Mouse (Mus musculus) forebrain, postnatal 0 days (tissue): ENCODE data around the gene Fam20b. TPM values are rescaled to one million over a fixed set of nuclear protein-coding genes. Genes with fewer than 3 reads are reported as not detected.
A peak's percentile ranks its signal among the peaks of the same experiment; 100 is the strongest.

Experiments used
- ATAC-seq: fragments of 200-750 bp; cut with Nextera tagmentation; 2 replicates; pipeline ENCODE4 v1.8.0; 2017; ENCODE audit warnings: mild to moderate bottlenecking, moderate library complexity
- DNase-seq: peaks from one replicate; pipeline ENCODE4 v3.0.0-alpha.2; 2015
- H3K27ac ChIP-seq: fragments of 300-500 bp; sonication (generic); 2 replicates; pipeline ENCODE4 v1.5.1; 2014; ENCODE audit warnings: low read depth, mild to moderate bottlenecking, antibody characterized with exemption, low read length, moderate library complexity, mixed read lengths
- H3K27me3 ChIP-seq: fragments of 300-500 bp; sonication (generic); 2 replicates; pipeline ENCODE4 v1.6.1; 2014; ENCODE audit warnings: mild to moderate bottlenecking, low read length, mixed read lengths; ENCODE audit not compliant: insufficient read depth
- H3K36me3 ChIP-seq: fragments of 300-500 bp; sonication (generic); 2 replicates; pipeline ENCODE4 v1.6.1; 2014; ENCODE audit warnings: mild to moderate bottlenecking, moderate library complexity; ENCODE audit not compliant: insufficient read depth
- H3K4me1 ChIP-seq: fragments of 300-500 bp; sonication (generic); 2 replicates; pipeline ENCODE4 v1.6.1; 2014; ENCODE audit warnings: antibody characterized with exemption; ENCODE audit not compliant: insufficient read depth
- H3K4me2 ChIP-seq: fragments of 300-500 bp; sonication (generic); 2 replicates; pipeline ENCODE4 v1.6.1; 2014; ENCODE audit warnings: low read depth, mild to moderate bottlenecking, moderate library complexity
- H3K4me3 ChIP-seq: fragments of 300-500 bp; sonication (generic); 2 replicates; pipeline ENCODE4 v1.5.1; 2014; ENCODE audit warnings: low read depth, low read length, mixed read lengths
- H3K9ac ChIP-seq: fragments of 300-500 bp; sonication (generic); 2 replicates; pipeline ENCODE4 v1.6.1; 2014; ENCODE audit warnings: mild to moderate bottlenecking
- H3K9me3 ChIP-seq: fragments of 300-500 bp; sonication (generic); 2 replicates; pipeline ENCODE4 v1.6.1; 2016; ENCODE audit warnings: low read length
- CTCF ChIP-seq: sonication (generic); IDR thresholded peaks from 2 replicates; pipeline ENCODE4 v1.5.1; 2016; ENCODE audit warnings: antibody characterized with exemption, control low read depth, low read depth
- WGBS: fragments of 180-500 bp; shearing (Covaris S2); extraction: QIAGEN DNeasy Blood & Tissue Kit; methylation state at CpG from one replicate; pipeline ENCODE4 v1.1.7; 2014; 5-methylcytosine and 5-hydroxymethylcytosine counted together
- polyA plus RNA-seq: library from polyadenylated mRNA; unstranded; fragments of >200 nt; fragmentation: Nextera tagmentation; extraction: Ambion mirVana; gene quantifications from 2 replicates; pipeline ENCODE4 v1.2.1, GENCODE M21; 2015
- total RNA-seq: library from RNA; depleted of rRNA; stranded (reverse); fragments of >200 nt; gene quantifications from 2 replicates; pipeline ENCODE4 v1.2.3, GENCODE M21; 2014

The Fam20b gene
- total and polyA plus RNA-seq, 2 experiments from 2014 or later = 30.4 to 68.1 TPM

DNA sequence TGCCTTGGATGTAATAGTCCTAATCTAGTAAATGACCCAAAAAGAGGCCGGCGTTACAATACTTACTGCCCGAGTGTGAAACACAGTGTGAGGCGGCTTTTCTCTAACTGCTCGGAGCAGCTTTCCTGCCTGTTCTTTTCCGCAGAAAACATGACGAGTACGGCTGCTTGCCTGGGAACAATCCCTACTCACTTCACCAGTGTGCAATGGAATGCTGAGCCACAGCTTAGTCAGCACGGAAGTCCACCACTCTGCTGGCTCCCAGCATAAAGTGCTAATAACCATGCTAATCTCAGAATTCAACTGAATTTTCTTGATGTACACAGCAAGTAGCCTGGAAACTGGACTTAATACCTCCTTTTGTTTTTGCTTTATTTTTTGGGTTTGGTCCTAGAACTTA lies 39.3 kb downstream of the Fam20b start:
- Histone ChIP-seq H3K9me3 (no peaks in the 10 kb centered on the region), H3K4me2 (no peak overlapping the region), H3K36me3 (peaks cover 25% of the 10 kb centered on the region), H3K4me1 (no peaks in the 10 kb centered on the region), H3K9ac (no peak overlapping the region), H3K4me3 (no peak overlapping the region), H3K27me3 (0 out of 2 replicates have a peak, but pooled peaks cover under 1% of the 10 kb centered on the region), H3K27ac (no peak overlapping the region)
- ATAC-seq = no peak
- WGBS = 63% methylated on average over 9 of the region's 9 CpGs
- DNase-seq = no peak
- TF ChIP-seq CTCF = no peak

DNA sequence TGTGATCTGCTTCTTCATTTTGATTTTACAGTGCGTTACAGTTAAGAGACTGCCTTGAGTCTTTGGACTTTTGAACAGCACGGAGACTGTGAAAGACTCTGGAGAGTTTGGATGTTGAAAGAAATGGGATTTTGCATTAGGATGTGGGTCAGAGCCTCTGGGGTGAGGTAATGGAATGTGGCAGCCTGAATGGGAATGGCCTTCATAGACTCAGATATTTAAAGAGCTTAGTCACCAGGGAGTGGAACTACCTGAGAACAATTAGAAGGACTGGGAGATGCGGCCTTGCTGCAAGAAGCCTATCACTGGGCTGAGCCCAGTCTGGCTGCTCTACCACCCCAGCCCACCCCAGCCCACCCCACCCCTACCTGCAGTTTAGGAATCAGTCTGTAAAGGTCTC lies 41.7 kb downstream of the Fam20b start:
- ATAC-seq (no peak), DNase-seq (no peak)
- TF ChIP-seq CTCF = no peak
- H3K27ac ChIP-seq = no peak overlapping the region
- H3K4me2 ChIP-seq = no peak overlapping the region
- H3K36me3 ChIP-seq = peaks cover 12% of the 10 kb centered on the region
- H3K4me3 ChIP-seq = no peak overlapping the region
- WGBS = 68% methylated on average over 3 of the region's 3 CpGs
- H3K27me3 ChIP-seq = 0 out of 2 replicates have a peak, but pooled peaks cover 3% of the 10 kb centered on the region
- H3K9ac ChIP-seq = no peak overlapping the region
- no peaks in the 10 kb centered on the region for H3K4me1 ChIP-seq
- no peaks in the 10 kb centered on the region for H3K9me3 ChIP-seq

- Histone ChIP-seq H3K4me2 (no peak overlapping the region), H3K4me3 (no peak overlapping the region), H3K4me1 (no peaks in the 10 kb centered on the region), H3K9me3 (no peaks in the 10 kb centered on the region), H3K27me3 (0 out of 2 replicates have a peak, but pooled peaks cover 3% of the 10 kb centered on the region), H3K27ac (no peak overlapping the region), H3K9ac (no peak overlapping the region), H3K36me3 (peaks cover 12% of the 10 kb centered on the region)
- DNase-seq (no peak), ATAC-seq (no peak)
- 69% methylated on average over 5 of the region's 5 CpGs for WGBS
- TF ChIP-seq CTCF = no peak
Measured at GRCm38 (mm10) chr1:156676596-156676995, 42.3 kb downstream of the Fam20b start.

GRCm38 (mm10) chr1:156676171-156676570 lies 42.7 kb downstream of the Fam20b start:
- Histone ChIP-seq H3K4me2 (no peak overlapping the region), H3K9ac (no peak overlapping the region), H3K4me3 (no peak overlapping the region), H3K27ac (no peak overlapping the region), H3K27me3 (0 out of 2 replicates have a peak, but pooled peaks cover 3% of the 10 kb centered on the region), H3K4me1 (no peaks in the 10 kb centered on the region), H3K36me3 (peaks cover 10% of the 10 kb centered on the region), H3K9me3 (no peaks in the 10 kb centered on the region)
- TF ChIP-seq CTCF = peak; percentile 80
- DNase-seq (peak; percentile 71), ATAC-seq (no peak)
- 40% methylated on average over 12 of the region's 12 CpGs for WGBS

- no peak; the same call in 1 of the 2 replicates for TF ChIP-seq CTCF
- Histone ChIP-seq H3K9me3 (no peaks in the 10 kb centered on the region), H3K4me3 (peak within 1 kb of the TSS; percentile 48), H3K27ac (peak within 1 kb of the TSS; percentile 35; the same call in 1 of the 2 replicates), H3K36me3 (no peaks in the 10 kb centered on the region; the same call in 1 of the 2 replicates), H3K4me1 (no peaks in the 10 kb centered on the region), H3K9ac (peak within 1 kb of the TSS; percentile 53), H3K4me2 (peak within 1 kb of the TSS; percentile 92), H3K27me3 (0 out of 2 replicates have a peak, but pooled peaks cover 3% of the 10 kb centered on the region)
- ATAC-seq (peak; percentile 78), DNase-seq (peak; percentile 45)
- 8% methylated on average over 37 of the region's 37 CpGs for WGBS
Measured at GRCm38 (mm10) chr1:156674195-156675000, 44.5 kb downstream of the Fam20b start, which contains the start of gene Tor3a. TSS of gene Tor3a (minus strand) at chr1:156674356.

GRCm38 (mm10) chr1:156673476-156674194 lies 45.3 kb downstream of the Fam20b start:
- peak; percentile 34 for ATAC-seq
- no peak for TF ChIP-seq CTCF
- H3K27ac ChIP-seq = 0 out of 2 replicates have a peak overlapping the region, but pooled peaks have one; percentile 35
- H3K27me3 ChIP-seq = 0 out of 2 replicates have a peak, but pooled peaks cover 3% of the 10 kb centered on the region
- H3K4me2 ChIP-seq = peak overlapping the region; percentile 92
- H3K4me3 ChIP-seq = peak overlapping the region; percentile 48
- no peaks in the 10 kb centered on the region for H3K36me3 ChIP-seq
- WGBS = 4% methylated on average over 29 of the region's 29 CpGs
- no peaks in the 10 kb centered on the region for H3K9me3 ChIP-seq
- peak; percentile 14 for DNase-seq
- H3K9ac ChIP-seq = peak overlapping the region; percentile 53
- no peaks in the 10 kb centered on the region for H3K4me1 ChIP-seq
